Mouse (Mus musculus): ENCODE results near the gene Dpp6. TPM values are rescaled to one million over a fixed set of nuclear protein-coding genes. Genes with fewer than 3 reads are reported as not detected.

Gene Dpp6
- total and polyA plus RNA-seq, 3 experiments = 0.04 to 0.11 TPM; not detected in 1

DNA sequence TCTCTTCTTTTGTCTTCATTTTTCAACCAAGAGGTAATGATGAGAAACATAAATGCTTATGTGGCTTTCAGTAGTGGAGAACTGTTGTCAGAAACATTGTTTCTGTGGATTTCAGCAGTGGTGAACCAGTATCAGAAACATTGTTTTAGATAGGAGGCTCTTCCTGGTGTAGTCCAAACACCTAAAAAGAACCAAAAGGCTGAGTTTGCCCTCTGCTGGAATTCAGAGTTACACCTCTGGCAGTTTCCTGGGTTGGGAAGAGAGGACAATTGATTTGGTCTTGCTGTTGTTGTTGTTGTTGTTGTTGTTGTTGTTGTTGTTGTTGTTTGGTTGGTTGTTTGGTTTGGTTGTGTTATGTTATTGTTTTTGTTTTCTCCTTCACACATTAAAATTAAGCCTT lies 58.4 kb downstream of the Dpp6 start:
- Histone ChIP-seq H3K9ac (ENCODE audit: low read depth, low read length) (no peak overlapping the region), H3K27ac (no peak overlapping the region), H3K36me3 (ENCODE audit: control insufficient read depth, insufficient read depth, low read length) (no peaks in the 10 kb centered on the region), H3K79me2 (replicated peaks; ENCODE audit: control insufficient read depth, insufficient read depth, low read length) (no peaks in the 10 kb centered on the region), H3K4me1 (ENCODE audit: control insufficient read depth, insufficient read depth, low read length) (no peaks in the 10 kb centered on the region), H3K27me3 (ENCODE audit: control insufficient read depth, insufficient read depth, low read length) (no peaks in the 10 kb centered on the region), H3K4me3 (no peak overlapping the region)
- no peak for DNase-seq
- intact Hi-C loops (cut with DNase I) = no loop called here
- TF ChIP-seq POLR2A (IDR thresholded peaks at IDR 0.05; ENCODE audit: insufficient read depth, low read depth, low read length) (no peak), EP300 (IDR thresholded peaks at IDR 0.05; ENCODE audit: insufficient read depth, low read depth, low read length) (no peak), CTCF (IDR thresholded peaks at IDR 0.05) (no peak)

DNA sequence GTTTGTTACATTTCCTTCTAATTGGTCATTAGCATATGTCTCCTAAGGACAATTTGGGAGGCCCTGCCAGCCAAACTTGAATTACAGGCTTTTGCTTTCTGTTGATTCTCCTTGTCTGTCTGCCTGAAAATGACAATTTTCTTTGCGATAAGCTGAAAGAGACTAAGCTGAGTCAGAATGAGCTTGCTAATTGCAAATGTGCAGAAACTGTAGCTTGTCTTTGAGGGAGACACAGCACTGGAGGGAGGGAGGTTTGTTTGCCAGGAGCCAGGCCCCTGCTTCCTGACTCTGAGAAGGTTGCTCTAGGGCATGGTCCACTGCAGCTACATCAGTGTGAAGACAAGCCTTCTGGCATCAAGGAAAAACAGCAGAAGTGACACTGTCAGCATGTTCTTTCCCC lies 70.5 kb downstream of the Dpp6 start:
- H3K4me3 ChIP-seq = no peak overlapping the region
- no peak for TF ChIP-seq CTCF (IDR thresholded peaks at IDR 0.05)
- no peak for TF ChIP-seq EP300 (IDR thresholded peaks at IDR 0.05; ENCODE audit: insufficient read depth, low read depth, low read length)
- TF ChIP-seq POLR2A (IDR thresholded peaks at IDR 0.05; ENCODE audit: insufficient read depth, low read depth, low read length) = no peak
- no peak overlapping the region for H3K9ac ChIP-seq (ENCODE audit: low read depth, low read length)
- 80% methylated on average over 1 of the region's 1 CpGs for WGBS
- H3K4me1 ChIP-seq (ENCODE audit: control insufficient read depth, insufficient read depth, low read length) = no peaks in the 10 kb centered on the region
- H3K27ac ChIP-seq = no peak overlapping the region
- no peaks in the 10 kb centered on the region for H3K79me2 ChIP-seq (replicated peaks; ENCODE audit: control insufficient read depth, insufficient read depth, low read length)
- H3K27me3 ChIP-seq (ENCODE audit: control insufficient read depth, insufficient read depth, low read length) = no peaks in the 10 kb centered on the region
- intact Hi-C loops (cut with DNase I) = no loop called here
- no peaks in the 10 kb centered on the region for H3K36me3 ChIP-seq (ENCODE audit: control insufficient read depth, insufficient read depth, low read length)
- DNase-seq = no peak

GRCm38 (mm10) chr5:26888080-26888479 lies 71.1 kb downstream of the Dpp6 start:
- H3K79me2 ChIP-seq (replicated peaks; ENCODE audit: control insufficient read depth, insufficient read depth, low read length) = no peaks in the 10 kb centered on the region
- no peak for DNase-seq
- no peaks in the 10 kb centered on the region for H3K36me3 ChIP-seq (ENCODE audit: control insufficient read depth, insufficient read depth, low read length)
- no peaks in the 10 kb centered on the region for H3K4me1 ChIP-seq (ENCODE audit: control insufficient read depth, insufficient read depth, low read length)
- H3K27me3 ChIP-seq (ENCODE audit: control insufficient read depth, insufficient read depth, low read length) = no peaks in the 10 kb centered on the region
- TF ChIP-seq CTCF (IDR thresholded peaks at IDR 0.05) (no peak), EP300 (IDR thresholded peaks at IDR 0.05; ENCODE audit: insufficient read depth, low read depth, low read length) (no peak), POLR2A (IDR thresholded peaks at IDR 0.05; ENCODE audit: insufficient read depth, low read depth, low read length) (no peak)
- no peak overlapping the region for H3K9ac ChIP-seq (ENCODE audit: low read depth, low read length)
- 72% methylated on average over 4 of the region's 4 CpGs for WGBS
- H3K27ac ChIP-seq = no peak overlapping the region
- no peak overlapping the region for H3K4me3 ChIP-seq
- intact Hi-C loops (cut with DNase I) = no loop called here

DNA sequence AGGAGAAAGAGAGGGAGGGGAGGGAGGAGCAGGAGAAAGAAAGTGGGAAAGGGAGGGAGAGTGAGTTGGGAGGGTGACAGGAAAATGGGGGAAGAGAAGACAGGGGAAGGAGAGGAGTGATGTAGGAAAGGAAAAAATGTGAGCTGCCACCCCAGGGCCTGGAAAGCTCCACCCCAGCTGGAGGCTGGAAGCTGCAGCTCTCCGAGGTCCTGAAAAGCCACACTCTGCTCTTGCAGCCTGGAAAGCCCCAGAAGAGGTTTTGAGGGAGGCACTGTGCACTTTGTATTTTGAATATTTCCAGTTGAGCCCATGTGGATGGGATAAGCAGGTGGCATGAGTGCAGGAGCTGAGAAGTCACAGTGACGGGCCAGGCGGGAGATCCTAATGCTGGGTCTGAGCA lies 77.3 kb downstream of the Dpp6 start:
- TF ChIP-seq CTCF (IDR thresholded peaks at IDR 0.05) = no peak
- intact Hi-C loops (cut with DNase I) = no loop called here
- H3K27me3 ChIP-seq (ENCODE audit: control insufficient read depth, insufficient read depth, low read length) = no peaks in the 10 kb centered on the region
- no peak for DNase-seq
- 11% methylated on average over 3 of the region's 3 CpGs for WGBS
- no peak overlapping the region for H3K27ac ChIP-seq
- H3K4me3 ChIP-seq = no peak overlapping the region
- H3K4me1 ChIP-seq (ENCODE audit: control insufficient read depth, insufficient read depth, low read length) = no peaks in the 10 kb centered on the region
- no peaks in the 10 kb centered on the region for H3K79me2 ChIP-seq (replicated peaks; ENCODE audit: control insufficient read depth, insufficient read depth, low read length)
- H3K9ac ChIP-seq (ENCODE audit: low read depth, low read length) = no peak overlapping the region
- H3K36me3 ChIP-seq (ENCODE audit: control insufficient read depth, insufficient read depth, low read length) = no peaks in the 10 kb centered on the region

DNA sequence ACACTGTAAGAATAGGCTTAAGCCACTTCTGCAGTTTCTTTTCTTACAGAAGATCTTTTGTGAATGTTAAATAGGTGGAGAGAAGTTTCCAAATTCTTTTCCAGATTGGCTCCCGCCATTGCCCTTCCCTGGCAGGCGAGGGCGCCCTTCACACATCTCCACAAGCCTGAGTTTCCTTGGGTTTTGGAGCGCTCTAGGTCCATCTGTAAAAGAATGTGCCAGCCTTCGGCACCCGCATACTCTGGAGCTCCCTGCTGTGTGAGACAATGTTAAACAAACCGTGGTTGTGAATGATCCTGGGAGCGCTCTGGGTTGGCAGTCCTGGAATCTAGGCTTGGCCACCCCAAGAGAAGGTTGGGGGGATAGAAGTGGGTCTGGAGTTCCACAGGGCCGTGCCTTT lies 86.8 kb downstream of the Dpp6 start:
- no peaks in the 10 kb centered on the region for H3K36me3 ChIP-seq (ENCODE audit: control insufficient read depth, insufficient read depth, low read length)
- TF ChIP-seq CTCF (IDR thresholded peaks at IDR 0.05) = peak; percentile 24; the same call in 1 of the 2 replicates
- no peak for TF ChIP-seq EP300 (IDR thresholded peaks at IDR 0.05; ENCODE audit: insufficient read depth, low read depth, low read length)
- no peak for TF ChIP-seq POLR2A (IDR thresholded peaks at IDR 0.05; ENCODE audit: insufficient read depth, low read depth, low read length)
- intact Hi-C loops (cut with DNase I) = no loop called here
- H3K4me1 ChIP-seq (ENCODE audit: control insufficient read depth, insufficient read depth, low read length) = no peaks in the 10 kb centered on the region
- no peak overlapping the region for H3K27ac ChIP-seq
- DNase-seq = no peak
- no peak overlapping the region for H3K4me3 ChIP-seq
- no peaks in the 10 kb centered on the region; the same call in 1 of the 2 replicates for H3K27me3 ChIP-seq (ENCODE audit: control insufficient read depth, insufficient read depth, low read length)
- H3K79me2 ChIP-seq (replicated peaks; ENCODE audit: control insufficient read depth, insufficient read depth, low read length) = no peaks in the 10 kb centered on the region
- 7% methylated on average over 9 of the region's 9 CpGs for WGBS
- H3K9ac ChIP-seq (ENCODE audit: low read depth, low read length) = no peak overlapping the region

DNA sequence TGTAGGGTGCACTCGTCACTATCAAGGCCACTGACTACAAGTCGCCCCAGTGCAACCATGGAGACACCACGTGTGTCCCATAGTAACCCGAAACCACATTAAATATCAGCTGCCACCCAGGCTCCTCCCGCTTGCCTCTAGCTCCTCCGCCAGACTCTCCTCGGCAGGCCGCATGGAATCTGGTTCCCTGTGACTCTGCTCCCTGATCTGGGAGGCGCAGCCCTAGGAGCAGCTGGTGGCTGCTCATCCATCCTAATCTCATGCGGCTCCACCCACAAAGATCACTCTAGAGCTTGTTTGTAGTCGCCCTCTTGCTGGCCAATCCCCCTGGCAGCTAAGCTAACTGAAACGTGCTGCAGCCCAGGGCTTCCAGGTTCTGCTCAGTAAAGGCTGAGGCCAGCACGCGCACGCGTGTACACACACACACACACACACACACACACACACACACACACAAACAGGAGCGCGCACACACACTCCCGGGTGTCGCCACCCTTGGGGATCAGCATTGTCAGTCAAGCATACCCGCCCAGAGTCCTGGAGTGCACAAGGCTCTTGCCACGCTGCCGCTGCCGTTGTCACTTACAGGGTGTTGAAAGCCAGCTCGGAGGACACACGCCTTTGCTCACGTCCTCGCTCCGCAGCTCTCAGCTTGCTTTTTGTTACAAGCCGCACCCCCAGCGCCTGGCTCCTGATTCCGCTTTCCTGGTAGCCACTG lies 87.5 kb downstream of the Dpp6 start:
- TF ChIP-seq CTCF (IDR thresholded peaks at IDR 0.05) (no peak), EP300 (IDR thresholded peaks at IDR 0.05; ENCODE audit: insufficient read depth, low read depth, low read length) (no peak), POLR2A (IDR thresholded peaks at IDR 0.05; ENCODE audit: insufficient read depth, low read depth, low read length) (no peak)
- Histone ChIP-seq H3K79me2 (replicated peaks; ENCODE audit: control insufficient read depth, insufficient read depth, low read length) (no peaks in the 10 kb centered on the region), H3K27ac (no peak overlapping the region), H3K4me1 (ENCODE audit: control insufficient read depth, insufficient read depth, low read length) (no peaks in the 10 kb centered on the region), H3K27me3 (ENCODE audit: control insufficient read depth, insufficient read depth, low read length) (no peaks in the 10 kb centered on the region; the same call in 1 of the 2 replicates), H3K4me3 (no peak overlapping the region), H3K9ac (ENCODE audit: low read depth, low read length) (no peak overlapping the region), H3K36me3 (ENCODE audit: control insufficient read depth, insufficient read depth, low read length) (no peaks in the 10 kb centered on the region)
- intact Hi-C loops (cut with DNase I) = no loop called here
- DNase-seq = peak in 1 of 2 experiments; percentile 7
- WGBS = 2% methylated on average over 32 of the region's 32 CpGs
